Mouse (Mus musculus) left cerebral cortex, postnatal 14 days (tissue): ENCODE data around the gene Hist1h3i. TPM values are rescaled to one million over a fixed set of nuclear protein-coding genes. Genes with fewer than 3 reads are reported as not detected.
"Not testable (repeated sequence)": the region's sequence is repeated elsewhere in the genome, so short reads cannot be mapped to it uniquely, and the experiment has no call there.

Source experiments
- DNase-seq, 2 experiments: peaks; one replicate each; pipeline ENCODE4 v3.0.0; 2021 to 2022; ENCODE audit warnings: low spot score in 2 of 2, mixed read lengths in 1 of 2
- intact Hi-C: fragments of 180-260 bp; cut with DNase I; formaldehyde crosslinking; loops from one replicate; pipeline ENCODE4 v1.15.1; 2025
- long read RNA-seq, 2 experiments: library from polyadenylated mRNA; stranded (forward); transcript quantifications; one replicate each; pipeline ENCODE4 v2.0.0; 2021
- total RNA-seq, 2 experiments: library from RNA; stranded (reverse); gene quantifications; 2 replicates each; pipeline ENCODE4 v1.2.3; 2021

The Hist1h3i gene
- 10 to 100 TPM; 51.4 to 75.0 TPM for total RNA-seq
- long read RNA-seq, experiment 1: 0 reads
- long read RNA-seq, experiment 2: 0 reads

DNA sequence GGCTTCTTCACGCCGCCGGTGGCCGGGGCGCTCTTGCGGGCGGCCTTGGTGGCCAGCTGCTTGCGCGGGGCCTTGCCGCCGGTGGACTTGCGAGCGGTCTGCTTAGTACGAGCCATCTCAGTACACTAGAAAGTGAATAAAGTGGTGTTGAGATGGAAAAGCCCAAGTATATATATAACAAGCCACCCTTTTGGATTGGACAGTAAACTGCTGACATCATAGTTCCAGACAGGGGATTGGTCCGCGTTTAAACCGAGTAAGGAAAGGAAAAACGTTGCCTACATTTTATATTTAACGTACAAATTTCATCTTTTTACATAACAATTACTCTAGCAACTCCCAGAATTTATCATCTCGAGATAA lies at the start of gene Hist1h3i:
Hist1h3i (minus strand) TSS at position 116 of the 363 bp plus-strand sequence.
- intact Hi-C loops: no loop called here

GRCm38 (mm10) chr13:21831418-21832394 lies 48.5 kb upstream of the Hist1h3i start, which contains the start of gene Hist1h4n:
Gene Hist1h4n, minus strand, starts transcription at chr13:21832196.
- intact Hi-C loops: not testable (repeated sequence)
- DNase-seq: peak in 1 of 2 experiments; percentile 31

More for the DNA sequence above, at the start of gene Hist1h3i:
- DNase-seq: peak; percentile 76 to 80

- intact Hi-C loops: no loop called here
- DNase-seq: no peak
These were observed 47.2 kb upstream of the Hist1h3i start for GRCm38 (mm10) chr13:21830344-21830743.

DNA sequence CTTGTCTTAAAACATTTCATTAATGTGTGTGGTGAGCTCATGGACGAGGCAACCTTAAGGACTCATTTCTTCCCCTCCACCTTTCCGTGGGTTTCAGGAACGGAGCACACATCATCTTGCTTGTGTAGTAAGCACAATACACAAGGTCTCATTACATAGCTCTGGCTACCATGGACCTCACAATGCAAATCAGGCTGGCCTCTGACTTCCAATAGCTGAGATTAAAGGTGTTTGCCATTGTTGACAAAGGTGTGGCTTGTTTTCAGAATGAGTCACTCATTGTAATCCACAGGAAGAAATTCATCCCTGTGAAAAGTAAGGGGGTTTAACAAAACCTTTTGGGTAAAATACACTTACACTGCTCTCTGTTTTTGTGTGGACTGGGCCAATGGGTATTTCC lies 45.3 kb upstream of the Hist1h3i start:
- no peak for DNase-seq
- intact Hi-C loops: no loop called here

DNA sequence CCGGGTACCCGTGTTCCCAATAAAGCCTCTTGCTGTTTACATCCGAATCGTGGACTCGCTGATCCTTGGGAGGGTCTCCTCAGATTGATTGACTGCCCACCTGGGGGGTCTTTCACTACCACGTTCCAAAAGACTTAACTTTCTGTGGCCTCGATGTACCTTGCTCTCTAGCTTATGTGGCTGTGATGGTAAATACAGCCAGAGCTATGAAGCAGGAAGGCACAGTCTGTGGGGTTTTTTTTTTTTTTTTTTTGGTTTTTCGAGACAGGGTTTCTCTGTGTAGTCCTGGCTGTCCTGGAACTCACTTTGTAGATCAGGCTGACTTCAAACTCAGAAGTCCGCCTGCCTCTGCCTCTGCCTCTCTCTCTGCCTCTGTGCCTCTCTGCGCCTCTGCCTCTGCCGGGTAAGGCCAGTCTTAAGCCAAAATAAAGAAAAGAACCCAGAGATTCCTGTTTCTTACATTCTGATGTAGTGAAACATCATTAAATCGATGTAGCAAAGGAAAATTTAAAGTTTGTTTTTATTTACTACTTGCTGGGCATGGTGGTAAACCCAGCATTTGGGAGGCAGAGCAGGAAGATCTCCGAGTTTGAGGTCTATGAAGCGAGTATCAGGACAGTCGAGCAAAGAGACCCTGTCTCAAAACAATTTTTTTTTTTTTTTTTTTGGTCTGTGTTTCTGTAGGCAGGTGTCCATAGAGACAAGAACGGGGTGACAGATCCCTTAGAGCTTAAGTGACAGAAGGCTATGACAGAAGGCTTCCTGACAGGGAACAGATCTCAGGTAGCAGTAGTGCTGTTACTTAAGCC lies 37.1 kb upstream of the Hist1h3i start:
- DNase-seq, intact Hi-C loops: not testable (repeated sequence)

- intact Hi-C loops, DNase-seq: not testable (repeated sequence)
These were observed 28.9 kb upstream of the Hist1h3i start for GRCm38 (mm10) chr13:21812092-21812491.

GRCm38 (mm10) chr13:21811539-21811938 lies 28.4 kb upstream of the Hist1h3i start, which contains the start of gene Hist1h4m:
Gene Hist1h4m, plus strand, starts transcription at chr13:21811746.
- DNase-seq: peak in 1 of 2 experiments; percentile 49
- intact Hi-C loops: not testable (repeated sequence)

DNA sequence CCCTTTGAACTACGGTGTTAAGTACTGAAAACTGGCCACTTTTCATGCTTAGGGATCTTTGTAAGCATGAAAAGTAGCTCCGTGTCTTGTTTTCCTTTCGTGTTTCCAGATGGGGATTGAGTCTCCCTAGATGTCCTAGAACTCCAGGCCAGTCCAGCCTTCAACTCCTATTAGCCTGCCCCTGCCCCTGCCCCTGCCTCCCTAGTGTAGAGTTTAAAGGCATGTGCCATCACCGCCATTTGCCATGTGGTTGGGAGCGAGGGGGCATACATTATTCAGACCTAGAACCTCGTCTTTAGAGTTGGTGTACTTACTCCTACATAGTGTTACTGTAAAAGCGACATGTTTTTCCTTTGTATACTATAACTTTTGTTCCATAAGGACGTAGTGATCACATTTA lies 27.9 kb upstream of the Hist1h3i start:
- DNase-seq, intact Hi-C loops: not testable (repeated sequence)

DNA sequence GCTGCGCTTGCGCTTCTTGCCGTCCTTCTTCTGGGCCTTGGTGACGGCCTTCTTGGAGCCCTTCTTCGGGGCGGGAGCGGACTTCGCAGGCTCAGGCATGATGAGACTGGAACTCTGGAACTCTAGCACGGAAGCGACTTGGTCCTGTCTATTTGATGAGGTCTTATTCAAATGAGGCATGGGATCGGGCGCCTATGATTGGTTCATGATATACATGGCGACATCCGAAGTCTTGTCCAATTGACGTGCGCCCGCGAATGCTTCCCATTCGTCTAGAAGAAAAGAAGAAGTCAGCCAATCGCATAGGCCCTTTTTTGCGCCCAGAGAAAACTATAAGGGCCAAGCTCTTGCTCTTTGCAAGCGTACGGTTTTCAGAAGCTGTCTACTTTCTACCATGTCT lies 26.9 kb upstream of the Hist1h3i start, which contains the start of the genes Hist1h2bq and Hist1h2ao:
Hist1h2bq (minus strand) TSS at position 125 of the 400 bp plus-strand sequence.
Hist1h2ao (plus strand) TSS at position 393 of the 400 bp plus-strand sequence.
- DNase-seq, intact Hi-C loops: not testable (repeated sequence)

DNA sequence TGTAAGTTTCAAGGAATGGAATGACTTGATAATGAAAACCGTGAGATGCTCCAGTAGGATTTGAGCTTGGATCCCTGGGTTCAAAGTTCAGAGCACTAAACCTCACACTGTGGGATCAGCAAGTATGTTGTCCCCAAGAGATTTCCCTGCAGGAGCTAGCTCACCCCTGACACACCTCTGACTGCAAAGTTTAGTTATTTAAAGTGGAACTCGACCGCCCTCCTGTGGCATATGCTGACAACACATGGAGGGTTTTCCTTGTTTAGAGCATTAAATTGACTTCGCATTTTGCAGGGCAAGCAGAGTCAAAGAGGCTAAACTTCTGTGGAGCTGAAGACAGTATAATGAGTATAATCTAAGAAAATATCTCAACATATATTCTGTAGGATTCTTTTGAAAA lies 19.9 kb upstream of the Hist1h3i start:
- DNase-seq, intact Hi-C loops: not testable (repeated sequence)

- DNase-seq, intact Hi-C loops: not testable (repeated sequence)
These were observed 14.0 kb upstream of the Hist1h3i start for GRCm38 (mm10) chr13:21797163-21797562.

DNA sequence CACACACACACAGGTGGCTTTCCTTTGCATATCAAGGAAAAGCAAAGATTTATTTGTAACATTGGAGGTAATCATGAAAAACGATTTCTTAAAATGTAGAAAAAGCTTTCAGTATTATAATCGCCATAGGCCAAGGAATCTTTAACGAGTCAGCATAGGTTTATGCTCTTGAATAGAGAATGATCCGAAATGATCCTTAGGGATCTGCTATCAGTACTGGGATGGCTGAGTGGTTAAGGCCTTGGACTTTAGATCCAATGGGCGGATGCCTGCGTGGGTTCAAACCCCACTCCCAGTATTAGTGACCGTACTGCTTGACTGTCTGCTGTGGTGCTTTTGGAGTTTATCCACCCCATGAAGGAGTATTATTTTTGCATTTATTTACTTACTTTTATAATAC lies 12.4 kb upstream of the Hist1h3i start:
- no peak for DNase-seq
- intact Hi-C loops: no loop called here

- DNase-seq: no peak
- intact Hi-C loops: no loop called here
These were observed 7.6 kb upstream of the Hist1h3i start for GRCm38 (mm10) chr13:21790601-21791283.

GRCm38 (mm10) chr13:21789925-21790324 lies 6.8 kb upstream of the Hist1h3i start:
- DNase-seq: no peak
- intact Hi-C loops: no loop called here

GRCm38 (mm10) chr13:21787760-21788593 lies 4.8 kb upstream of the Hist1h3i start:
- no peak for DNase-seq

DNA sequence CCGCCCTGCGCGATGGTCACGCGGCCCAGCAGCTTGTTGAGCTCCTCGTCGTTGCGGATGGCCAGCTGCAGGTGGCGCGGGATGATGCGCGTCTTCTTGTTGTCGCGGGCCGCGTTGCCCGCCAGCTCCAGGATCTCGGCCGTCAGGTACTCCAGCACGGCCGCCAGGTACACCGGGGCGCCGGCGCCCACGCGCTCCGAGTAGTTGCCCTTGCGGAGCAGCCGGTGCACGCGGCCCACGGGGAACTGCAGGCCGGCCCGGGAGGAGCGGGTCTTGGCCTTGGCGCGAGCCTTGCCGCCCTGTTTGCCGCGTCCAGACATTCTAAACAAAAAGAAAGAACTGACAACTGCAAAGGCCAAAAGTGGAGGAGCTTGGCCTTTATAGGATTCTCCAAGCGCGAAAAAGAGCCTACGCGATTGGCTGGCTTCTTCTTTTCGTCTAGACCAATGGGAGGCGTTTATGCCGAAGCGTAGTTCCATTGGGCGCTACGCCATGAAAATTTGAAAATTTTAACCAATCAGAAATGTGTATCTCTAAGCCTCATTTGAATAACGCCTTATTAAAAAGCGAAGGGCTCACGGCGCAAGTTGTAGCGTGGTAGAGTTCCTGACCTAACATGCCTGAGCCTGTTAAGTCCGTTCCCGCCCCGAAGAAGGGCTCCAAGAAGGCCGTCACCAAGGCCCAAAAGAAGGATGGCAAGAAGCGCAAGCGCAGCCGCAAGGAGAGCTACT lies 3.9 kb upstream of the Hist1h3i start, which contains the start of the genes Hist1h2an and Hist1h2bp:
Hist1h2an (minus strand) TSS at position 320 of the 731 bp plus-strand sequence.
Hist1h2bp (plus strand) TSS at position 563 of the 731 bp plus-strand sequence.
- intact Hi-C loops: not testable (repeated sequence)

More at GRCm38 (mm10) chr13:21787760-21788593, 4.8 kb upstream of the Hist1h3i start:
- intact Hi-C loops: no loop called here

GRCm38 (mm10) chr13:21786189-21786898 lies 3.2 kb upstream of the Hist1h3i start:
- DNase-seq: no peak
- intact Hi-C loops: no loop called here

More for the DNA sequence above, 3.9 kb upstream of the Hist1h3i start, which contains the start of the genes Hist1h2an and Hist1h2bp:
- DNase-seq: peak; percentile 95 to 98
